Mouse (Mus musculus) layer of hippocampus, adult 8-10 months (tissue): Measurements from ENCODE around the gene Epp13. TPM values are rescaled to one million over a fixed set of nuclear protein-coding genes. Genes with fewer than 3 reads are reported as not detected.
"Not testable (repeated sequence)": the region's sequence is repeated elsewhere in the genome, so short reads cannot be mapped to it uniquely, and the experiment has no call there.

ENCODE experiments used
- DNase-seq, 2 experiments: peaks; one replicate each; pipeline ENCODE4 v3.0.0; 2022; ENCODE audit warnings: low spot score in 2 of 2
- total RNA-seq, 4 experiments: library from RNA; stranded (reverse); gene quantifications; 2 replicates each; pipeline ENCODE4 v1.2.4; 2022

Epp13 gene
- total RNA-seq, 4 experiments from 2014 or later, result not detected

DNA sequence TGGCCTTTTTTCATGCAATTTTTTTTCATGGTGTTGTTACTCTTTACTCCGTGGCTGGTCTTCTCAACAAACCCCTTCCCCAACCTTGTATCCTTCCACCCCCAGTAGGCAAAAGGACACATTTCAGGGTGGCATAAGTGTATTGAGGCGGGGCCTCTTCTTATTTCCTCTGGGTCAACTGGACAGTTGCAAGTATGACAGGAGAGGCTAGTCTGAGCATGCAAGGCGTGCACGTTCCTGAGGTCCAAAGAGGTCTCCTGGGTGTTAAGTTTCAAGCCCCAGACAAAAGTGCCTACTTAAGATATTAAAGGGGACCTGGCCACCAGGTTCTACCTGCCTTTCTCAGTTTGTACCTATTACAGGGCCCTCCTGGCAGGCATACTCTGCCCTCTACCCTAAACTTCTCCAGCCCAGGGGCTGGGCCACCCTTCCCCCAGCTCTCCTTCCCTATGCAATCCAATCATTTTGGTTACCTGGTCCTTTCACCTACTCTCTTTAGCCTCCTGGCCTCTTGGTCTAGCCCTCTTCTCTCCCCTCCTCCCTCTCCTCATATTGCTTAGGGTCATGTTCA lies 32.0 kb downstream of the Epp13 start:
- DNase-seq, result no peak

DNA sequence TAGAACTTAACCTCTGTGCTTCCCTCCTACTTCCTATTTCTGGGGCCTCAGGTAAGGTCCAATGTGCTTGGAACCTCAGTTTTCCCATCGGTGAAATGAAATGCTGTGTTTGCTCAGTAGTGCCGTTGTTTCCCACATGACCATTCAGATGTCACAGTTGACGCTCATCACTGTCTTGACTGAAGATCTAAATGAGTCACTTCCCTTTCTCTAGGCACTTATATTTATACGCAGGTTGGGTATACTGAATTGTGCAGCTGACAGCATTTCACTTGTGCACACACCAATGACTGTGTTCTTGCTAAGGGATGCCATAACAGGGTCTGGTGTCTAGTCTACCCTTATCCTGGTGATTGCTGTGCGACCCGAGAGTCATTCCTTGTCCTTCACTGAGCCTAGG lies 32.9 kb downstream of the Epp13 start:
- DNase-seq, result no peak

DNA sequence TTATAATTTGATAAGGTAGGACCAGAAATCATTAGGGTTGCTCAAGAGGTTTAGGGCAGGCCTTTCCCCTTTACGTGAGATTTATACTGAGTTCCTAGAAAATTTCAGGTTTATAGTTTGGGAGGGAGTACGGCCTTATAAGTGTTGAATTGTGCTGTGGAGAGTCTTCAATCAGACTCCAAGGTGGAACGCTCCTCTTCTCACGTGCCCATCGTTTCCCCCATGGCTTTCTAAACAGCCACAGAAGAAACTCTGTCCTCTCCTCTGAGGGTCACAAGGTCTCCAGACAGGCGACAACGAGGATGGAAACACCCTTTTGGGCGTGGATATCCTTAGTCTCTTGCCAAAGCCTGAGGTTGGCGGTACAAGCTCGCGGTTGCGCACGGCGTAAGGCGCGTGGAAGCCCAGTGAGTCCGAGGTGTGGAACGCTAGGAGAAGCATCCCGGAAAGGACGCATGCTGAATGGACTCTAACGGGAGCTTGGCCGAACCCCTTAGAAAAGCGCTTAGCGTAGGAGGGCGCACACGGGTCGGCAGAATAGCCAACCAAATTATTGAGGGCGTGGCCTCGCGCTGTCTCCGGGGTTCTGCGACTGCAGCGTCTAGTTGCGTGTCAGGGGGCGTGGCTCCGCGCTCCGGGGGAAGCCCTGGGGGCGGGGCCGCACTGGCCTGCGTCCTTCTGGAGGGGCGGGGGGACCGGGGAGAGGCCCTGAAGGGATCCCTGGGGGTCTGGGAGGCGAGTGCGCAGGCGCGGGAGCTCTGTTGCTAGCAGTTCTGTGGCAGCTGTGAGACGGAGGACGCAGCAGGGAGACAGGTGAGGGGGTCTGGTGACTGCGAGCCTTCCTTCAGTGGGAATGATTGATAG lies 33.6 kb downstream of the Epp13 start, which contains the start of gene Zfp667:
Zfp667 (plus strand) TSS at position 738 of the 864 bp plus-strand sequence.
- peak; percentile 95 to 97 for DNase-seq

- peak; percentile 36 to 46 for DNase-seq
These were observed 34.5 kb downstream of the Epp13 start for GRCm38 (mm10) chr7:6286921-6287531.

- DNase-seq, result not testable (repeated sequence)
These were observed 38.6 kb downstream of the Epp13 start for GRCm38 (mm10) chr7:6291121-6291520.

- DNase-seq, result not testable (repeated sequence)
These were observed 48.3 kb downstream of the Epp13 start for GRCm38 (mm10) chr7:6300796-6301195.

GRCm38 (mm10) chr7:6330458-6331232 lies 78.1 kb downstream of the Epp13 start:
- peak; percentile 25 for DNase-seq

GRCm38 (mm10) chr7:6331233-6331956 lies 78.9 kb downstream of the Epp13 start, which contains the start of gene Zfp583:
Zfp583 (minus strand) TSS chr7:6331285.
- DNase-seq, result peak; percentile 80 to 86

Other genes with a start within 250 kb of the Epp13 start
- not detected for gene Vmn1r65, start 241.7 kb upstream of the Epp13 start, total RNA-seq
- gene Nlrp4c, start 207.5 kb upstream of the Epp13 start, total RNA-seq, result not detected
- 10 to 100 TPM; 22.1 to 29.3 (median 27.7) TPM for gene Zfp787, start 96.7 kb upstream of the Epp13 start, total RNA-seq
- 10 to 100 TPM; 45.2 to 59.5 (median 54.9) TPM for gene Zfp444, start 80.5 kb upstream of the Epp13 start, total RNA-seq
- not detected for gene Galp, start 55.6 kb upstream of the Epp13 start, total RNA-seq
- gene Zscan5b, start 30.4 kb upstream of the Epp13 start, total RNA-seq, result not detected
- 10 to 100 TPM; 15.5 to 21.1 (median 18.2) TPM for gene Zfp667, start 33.9 kb downstream of the Epp13 start, total RNA-seq
- 10 to 100 TPM; 10.1 to 14.2 (median 11.1) TPM for gene Zfp583, start 78.6 kb downstream of the Epp13 start, total RNA-seq
- 1 to 10 TPM; 5.8 to 6.8 (median 6.0) TPM for gene Gm3854, start 91.0 kb downstream of the Epp13 start, total RNA-seq
- 1 to 10 TPM; 4.0 to 7.5 (median 6.5) TPM for gene Zfp78, start 110.6 kb downstream of the Epp13 start, total RNA-seq
- gene Zfp28, start 130.6 kb downstream of the Epp13 start, total RNA-seq, result 1 to 10 TPM; 8.0 to 9.9 (median 8.4) TPM
- gene Smim17, start 146.0 kb downstream of the Epp13 start, total RNA-seq, result 10 to 100 TPM; 20.0 to 22.2 (median 21.4) TPM
- under 1 TPM; 0.18 to 0.53 (median 0.38) TPM for gene Gm20715, start 157.6 kb downstream of the Epp13 start, total RNA-seq
- 1 to 10 TPM; 1.3 to 2.1 (median 1.5) TPM for gene Olfr1344, start 186.0 kb downstream of the Epp13 start, total RNA-seq
- under 1 TPM in 2 of 4 experiments, not detected in 2; 0.07 to 0.12 TPM for gene Olfr1336, start 203.5 kb downstream of the Epp13 start, total RNA-seq
- under 1 TPM in 1 of 4 experiments, not detected in 3; 0.07 TPM for gene Olfr1346, start 214.4 kb downstream of the Epp13 start, total RNA-seq
- gene Olfr5, start 234.2 kb downstream of the Epp13 start, total RNA-seq, result not detected
- gene Olfr1347, start 247.0 kb downstream of the Epp13 start, total RNA-seq, result not detected